Mouse (Mus musculus) hindbrain, embryonic 14.5 days (tissue): ENCODE data around the gene Tm9sf2. TPM values are rescaled to one million over a fixed set of nuclear protein-coding genes. Genes with fewer than 3 reads are reported as not detected.

ENCODE experiments used
- ATAC-seq: fragments of 200-750 bp; cut with Nextera tagmentation; 2 replicates; pipeline ENCODE4 v1.8.0; 2017; ENCODE audit warnings: moderate number of reproducible peaks, mild to moderate bottlenecking, moderate TSS enrichment, moderate library complexity; ENCODE audit not compliant: low FRiP score
- DNase-seq: peaks from one replicate; pipeline ENCODE4 v3.0.0-alpha.2; 2015; ENCODE audit warnings: low spot score
- H3K27ac ChIP-seq: fragments of 300-500 bp; sonication (generic); 2 replicates; pipeline ENCODE4 v1.5.1; 2014; ENCODE audit warnings: mild to moderate bottlenecking, moderate library complexity
- H3K27me3 ChIP-seq: fragments of 300-500 bp; sonication (generic); 2 replicates; pipeline ENCODE4 v1.6.1; 2014; ENCODE audit warnings: mild to moderate bottlenecking, low read length, mixed read lengths; ENCODE audit not compliant: control insufficient read depth, insufficient read depth
- H3K36me3 ChIP-seq: fragments of 300-500 bp; sonication (generic); replicated peaks from 2 replicates; pipeline ENCODE4 v1.6.1; 2014; ENCODE audit not compliant: control insufficient read depth, insufficient read depth
- H3K4me1 ChIP-seq: fragments of 300-500 bp; sonication (generic); replicated peaks from 2 replicates; pipeline ENCODE4 v1.6.1; 2014; ENCODE audit warnings: antibody characterized with exemption, low read length, mixed read lengths; ENCODE audit not compliant: control insufficient read depth, insufficient read depth
- H3K4me2 ChIP-seq: fragments of 300-500 bp; sonication (generic); replicated peaks from 2 replicates; pipeline ENCODE4 v1.6.1; 2014; ENCODE audit warnings: mild to moderate bottlenecking, moderate library complexity
- H3K4me3 ChIP-seq: fragments of 300-500 bp; sonication (generic); replicated peaks from 2 replicates; pipeline ENCODE4 v1.5.1; 2014; ENCODE audit warnings: mild to moderate bottlenecking, low read length
- H3K9ac ChIP-seq: fragments of 300-500 bp; sonication (generic); 2 replicates; pipeline ENCODE4 v1.6.1; 2014
- H3K9me3 ChIP-seq: fragments of 300-500 bp; sonication (generic); 2 replicates; pipeline ENCODE4 v1.6.1; 2016; ENCODE audit warnings: low read length; ENCODE audit not compliant: control insufficient read depth
- WGBS: fragments of 180-500 bp; shearing (Covaris S2); extraction: QIAGEN DNeasy Blood & Tissue Kit; methylation state at CpG from one replicate; pipeline ENCODE4 v1.1.7; 2014; 5-methylcytosine and 5-hydroxymethylcytosine counted together
- polyA plus RNA-seq: library from polyadenylated mRNA; unstranded; fragments of >200 nt; fragmentation: Nextera tagmentation; extraction: Ambion mirVana; gene quantifications from 2 replicates; pipeline ENCODE4 v1.2.1, GENCODE M21; 2014

Tm9sf2 gene
- polyA plus RNA-seq, 1 experiment from 2014 or later, result 124 TPM

- Histone ChIP-seq H3K4me3 (no peak overlapping the region), H3K27ac (no peak overlapping the region), H3K4me2 (no peak overlapping the region), H3K9me3 (no peaks in the 10 kb centered on the region), H3K9ac (no peak overlapping the region), H3K27me3 (no peaks in the 10 kb centered on the region), H3K4me1 (no peaks in the 10 kb centered on the region), H3K36me3 (peaks cover 92% of the 10 kb centered on the region)
- 74% methylated on average over 1 of the region's 1 CpGs for WGBS
- ATAC-seq (no peak), DNase-seq (no peak)
These were observed 38.5 kb downstream of the Tm9sf2 start for GRCm38 (mm10) chr14:122145374-122145773.

- no peak overlapping the region for H3K4me2 ChIP-seq
- WGBS, result 42% methylated on average over 5 of the region's 5 CpGs
- H3K9me3 ChIP-seq, result no peaks in the 10 kb centered on the region
- DNase-seq (no peak), ATAC-seq (no peak; the same call in 1 of the 2 replicates)
- H3K27me3 ChIP-seq, result no peaks in the 10 kb centered on the region
- no peak overlapping the region for H3K9ac ChIP-seq
- H3K4me3 ChIP-seq, result no peak overlapping the region
- H3K27ac ChIP-seq, result no peak overlapping the region
- H3K4me1 ChIP-seq, result no peaks in the 10 kb centered on the region
- peaks cover 87% of the 10 kb centered on the region for H3K36me3 ChIP-seq
These were observed 43.8 kb downstream of the Tm9sf2 start for GRCm38 (mm10) chr14:122150616-122151015.

- H3K27ac ChIP-seq, result no peak overlapping the region
- H3K27me3 ChIP-seq, result no peaks in the 10 kb centered on the region
- WGBS, result 91% methylated on average over 7 of the region's 7 CpGs
- peaks cover 67% of the 10 kb centered on the region for H3K36me3 ChIP-seq
- H3K4me1 ChIP-seq, result no peaks in the 10 kb centered on the region
- no peak overlapping the region for H3K4me3 ChIP-seq
- H3K4me2 ChIP-seq, result no peak overlapping the region
- no peak for ATAC-seq
- no peak for DNase-seq
- H3K9ac ChIP-seq, result no peak overlapping the region
- no peaks in the 10 kb centered on the region for H3K9me3 ChIP-seq
These were observed 50.9 kb downstream of the Tm9sf2 start for GRCm38 (mm10) chr14:122157738-122158137.

- H3K4me2 ChIP-seq, result no peak overlapping the region
- no peak overlapping the region for H3K27ac ChIP-seq
- H3K9me3 ChIP-seq, result 0 out of 2 replicates have a peak, but pooled peaks cover 4% of the 10 kb centered on the region
- H3K9ac ChIP-seq, result no peak overlapping the region
- 89% methylated on average over 1 of the region's 1 CpGs for WGBS
- ATAC-seq (no peak), DNase-seq (no peak)
- peaks cover 40% of the 10 kb centered on the region for H3K36me3 ChIP-seq
- no peaks in the 10 kb centered on the region for H3K27me3 ChIP-seq
- H3K4me1 ChIP-seq, result no peaks in the 10 kb centered on the region
- H3K4me3 ChIP-seq, result no peak overlapping the region
These were observed 54.1 kb downstream of the Tm9sf2 start for GRCm38 (mm10) chr14:122160916-122161315.

GRCm38 (mm10) chr14:122168912-122169311 lies 62.1 kb downstream of the Tm9sf2 start:
- no peak overlapping the region for H3K4me3 ChIP-seq
- no peaks in the 10 kb centered on the region for H3K27me3 ChIP-seq
- no peaks in the 10 kb centered on the region; the same call in 1 of the 2 replicates for H3K36me3 ChIP-seq
- WGBS, result 55% methylated on average over 7 of the region's 7 CpGs
- DNase-seq (no peak), ATAC-seq (no peak)
- no peak overlapping the region for H3K4me2 ChIP-seq
- H3K4me1 ChIP-seq, result 0 out of 2 replicates have a peak, but pooled peaks cover 4% of the 10 kb centered on the region
- no peak overlapping the region for H3K27ac ChIP-seq
- H3K9ac ChIP-seq, result no peak overlapping the region
- H3K9me3 ChIP-seq, result 0 out of 2 replicates have a peak, but pooled peaks cover 4% of the 10 kb centered on the region

GRCm38 (mm10) chr14:122170202-122170781 lies 63.5 kb downstream of the Tm9sf2 start:
- peak; percentile 41; the same call in 1 of the 2 replicates for ATAC-seq
- DNase-seq, result no peak
- no peak overlapping the region for H3K9ac ChIP-seq
- H3K27ac ChIP-seq, result 0 out of 2 replicates have a peak overlapping the region, but pooled peaks have one; percentile 17
- H3K4me3 ChIP-seq, result no peak overlapping the region
- 60% methylated on average over 7 of the region's 7 CpGs for WGBS
- H3K4me2 ChIP-seq, result no peak overlapping the region
- 0 out of 2 replicates have a peak, but pooled peaks cover 4% of the 10 kb centered on the region for H3K4me1 ChIP-seq
- H3K9me3 ChIP-seq, result no peaks in the 10 kb centered on the region
- no peaks in the 10 kb centered on the region for H3K36me3 ChIP-seq
- H3K27me3 ChIP-seq, result no peaks in the 10 kb centered on the region

- H3K9me3 ChIP-seq, result no peaks in the 10 kb centered on the region
- ATAC-seq (no peak), DNase-seq (no peak)
- no peak overlapping the region for H3K9ac ChIP-seq
- H3K27ac ChIP-seq, result no peak overlapping the region
- no peaks in the 10 kb centered on the region for H3K36me3 ChIP-seq
- WGBS, result 85% methylated on average over 7 of the region's 7 CpGs
- 0 out of 2 replicates have a peak, but pooled peaks cover 4% of the 10 kb centered on the region for H3K4me1 ChIP-seq
- no peak overlapping the region for H3K4me3 ChIP-seq
- no peak overlapping the region for H3K4me2 ChIP-seq
- H3K27me3 ChIP-seq, result no peaks in the 10 kb centered on the region
These were observed 64.2 kb downstream of the Tm9sf2 start for GRCm38 (mm10) chr14:122171031-122171430.

GRCm38 (mm10) chr14:122176263-122176798 lies 69.5 kb downstream of the Tm9sf2 start:
- no peak overlapping the region for H3K4me3 ChIP-seq
- H3K27ac ChIP-seq, result no peak overlapping the region
- no peaks in the 10 kb centered on the region for H3K4me1 ChIP-seq
- no peaks in the 10 kb centered on the region for H3K9me3 ChIP-seq
- no peak overlapping the region for H3K9ac ChIP-seq
- H3K27me3 ChIP-seq, result no peaks in the 10 kb centered on the region
- H3K4me2 ChIP-seq, result no peak overlapping the region
- no peaks in the 10 kb centered on the region for H3K36me3 ChIP-seq
- DNase-seq, result no peak
- 90% methylated on average over 14 of the region's 14 CpGs for WGBS
- no peak for ATAC-seq

GRCm38 (mm10) chr14:122179262-122179661 lies 72.4 kb downstream of the Tm9sf2 start:
- 58% methylated on average over 16 of the region's 16 CpGs for WGBS
- no peak for DNase-seq
- ATAC-seq, result no peak

More at GRCm38 (mm10) chr14:122179262-122179661, 72.4 kb downstream of the Tm9sf2 start:
- H3K27ac ChIP-seq, result no peak overlapping the region
- no peaks in the 10 kb centered on the region for H3K27me3 ChIP-seq
- no peaks in the 10 kb centered on the region for H3K36me3 ChIP-seq
- H3K9ac ChIP-seq, result no peak overlapping the region
- no peaks in the 10 kb centered on the region for H3K4me1 ChIP-seq
- no peak overlapping the region for H3K4me3 ChIP-seq
- H3K4me2 ChIP-seq, result no peak overlapping the region
- H3K9me3 ChIP-seq, result no peaks in the 10 kb centered on the region
